Mouse (Mus musculus) liver, embryonic 12.5 days (tissue): ENCODE data around the gene Fryl. TPM values are rescaled to one million over a fixed set of nuclear protein-coding genes. Genes with fewer than 3 reads are reported as not detected.

Experiments used
- ATAC-seq: fragments of 200-750 bp; cut with Nextera tagmentation; 2 replicates; pipeline ENCODE4 v1.8.0; 2017; ENCODE audit warnings: moderate number of reproducible peaks, mild to moderate bottlenecking, moderate library complexity
- H3K27ac ChIP-seq: fragments of 300-500 bp; sonication (generic); 2 replicates; pipeline ENCODE4 v1.5.1; 2016; ENCODE audit warnings: mild to moderate bottlenecking
- H3K27me3 ChIP-seq: fragments of 300-500 bp; sonication (generic); replicated peaks from 2 replicates; pipeline ENCODE4 v1.6.1; 2016; ENCODE audit warnings: mild to moderate bottlenecking, moderate library complexity
- H3K36me3 ChIP-seq: fragments of 300-500 bp; sonication (generic); 2 replicates; pipeline ENCODE4 v1.6.1; 2016; ENCODE audit warnings: mild to moderate bottlenecking, moderate library complexity
- H3K4me1 ChIP-seq: fragments of 300-500 bp; sonication (generic); 2 replicates; pipeline ENCODE4 v1.6.1; 2016
- H3K4me2 ChIP-seq: fragments of 300-500 bp; sonication (generic); 2 replicates; pipeline ENCODE4 v1.6.1; 2016; ENCODE audit warnings: mild to moderate bottlenecking, moderate library complexity
- H3K4me3 ChIP-seq: fragments of 300-500 bp; sonication (generic); 2 replicates; pipeline ENCODE4 v1.5.1; 2016; ENCODE audit warnings: mild to moderate bottlenecking, moderate library complexity
- H3K9ac ChIP-seq: fragments of 300-500 bp; sonication (generic); 2 replicates; pipeline ENCODE4 v1.6.1; 2016; ENCODE audit warnings: mild to moderate bottlenecking, moderate library complexity
- H3K9me3 ChIP-seq: fragments of 300-500 bp; sonication (generic); replicated peaks from 2 replicates; pipeline ENCODE4 v1.6.1; 2016; ENCODE audit warnings: mild to moderate bottlenecking, moderate library complexity
- WGBS: fragments of 180-500 bp; shearing (Covaris S2); methylation state at CpG from one replicate; pipeline ENCODE4 v1.1.7; 2016; ENCODE audit not compliant: insufficient replicate concordance; 5-methylcytosine and 5-hydroxymethylcytosine counted together
- polyA plus RNA-seq: library from polyadenylated mRNA; unstranded; fragments of >200 nt; fragmentation: Nextera tagmentation; extraction: Ambion mirVana; gene quantifications from 2 replicates; pipeline ENCODE4 v1.2.1, GENCODE M21; 2016

The Fryl gene
- polyA plus RNA-seq, 1 experiment from 2014 or later = 46.3 TPM

- Histone ChIP-seq H3K4me1 (peaks cover 58% of the 10 kb centered on the region), H3K36me3 (no peaks in the 10 kb centered on the region; the same call in 1 of the 2 replicates), H3K9ac (peak overlapping the region; percentile 95), H3K27ac (peak overlapping the region; percentile 95), H3K4me2 (peak overlapping the region; percentile 85), H3K9me3 (no peaks in the 10 kb centered on the region), H3K27me3 (no peaks in the 10 kb centered on the region), H3K4me3 (peak overlapping the region; percentile 97)
- ATAC-seq = no peak
- 10% methylated on average over 5 of the region's 5 CpGs for WGBS
Observed at GRCm38 (mm10) chr5:73254660-73255059, 1.8 kb downstream of the Fryl start.

GRCm38 (mm10) chr5:73252739-73253138, 3.7 kb downstream of the Fryl start:
- no peaks in the 10 kb centered on the region for H3K9me3 ChIP-seq
- peak overlapping the region; percentile 28; the same call in 1 of the 2 replicates for H3K9ac ChIP-seq
- H3K4me2 ChIP-seq = peak overlapping the region; percentile 85
- peaks cover 7% of the 10 kb centered on the region for H3K36me3 ChIP-seq
- no peaks in the 10 kb centered on the region for H3K27me3 ChIP-seq
- no peak for ATAC-seq
- H3K4me3 ChIP-seq = no peak overlapping the region
- H3K27ac ChIP-seq = peak overlapping the region; percentile 86
- peaks cover 67% of the 10 kb centered on the region for H3K4me1 ChIP-seq

GRCm38 (mm10) chr5:73249341-73249740, 7.1 kb downstream of the Fryl start:
- Histone ChIP-seq H3K9me3 (no peaks in the 10 kb centered on the region), H3K27ac (no peak overlapping the region; the same call in 1 of the 2 replicates), H3K9ac (no peak overlapping the region), H3K4me2 (no peak overlapping the region), H3K4me1 (peaks cover 80% of the 10 kb centered on the region), H3K36me3 (peaks cover 7% of the 10 kb centered on the region), H3K4me3 (no peak overlapping the region), H3K27me3 (no peaks in the 10 kb centered on the region)
- 86% methylated on average over 4 of the region's 4 CpGs for WGBS
- ATAC-seq = no peak

GRCm38 (mm10) chr5:73248211-73248610, 8.2 kb downstream of the Fryl start:
- Histone ChIP-seq H3K36me3 (peaks cover 7% of the 10 kb centered on the region), H3K4me3 (no peak overlapping the region), H3K9me3 (no peaks in the 10 kb centered on the region), H3K9ac (no peak overlapping the region), H3K4me1 (peaks cover 74% of the 10 kb centered on the region), H3K27me3 (no peaks in the 10 kb centered on the region), H3K27ac (0 out of 2 replicates have a peak overlapping the region, but pooled peaks have one; percentile 10), H3K4me2 (no peak overlapping the region)
- no peak for ATAC-seq
- WGBS = 87% methylated on average over 8 of the region's 8 CpGs

GRCm38 (mm10) chr5:73246414-73246813, 10.0 kb downstream of the Fryl start:
- ATAC-seq = peak; percentile 84
- Histone ChIP-seq H3K27ac (peak overlapping the region; percentile 66), H3K4me3 (no peak overlapping the region), H3K4me1 (peaks cover 77% of the 10 kb centered on the region), H3K4me2 (peak overlapping the region; percentile 45), H3K27me3 (no peaks in the 10 kb centered on the region), H3K9me3 (no peaks in the 10 kb centered on the region), H3K36me3 (peaks cover 7% of the 10 kb centered on the region), H3K9ac (peak overlapping the region; percentile 43; the same call in 1 of the 2 replicates)
- WGBS = 45% methylated on average over 6 of the region's 6 CpGs

GRCm38 (mm10) chr5:73244403-73244802, 12.0 kb downstream of the Fryl start:
- Histone ChIP-seq H3K27me3 (no peaks in the 10 kb centered on the region), H3K36me3 (peaks cover 7% of the 10 kb centered on the region; the same call in 1 of the 2 replicates), H3K4me2 (no peak overlapping the region), H3K4me3 (no peak overlapping the region), H3K9ac (no peak overlapping the region), H3K9me3 (no peaks in the 10 kb centered on the region), H3K4me1 (peaks cover 71% of the 10 kb centered on the region), H3K27ac (no peak overlapping the region)
- ATAC-seq = no peak
- WGBS = 77% methylated on average over 13 of the region's 13 CpGs

- Histone ChIP-seq H3K4me2 (no peak overlapping the region), H3K27me3 (no peaks in the 10 kb centered on the region), H3K4me3 (no peak overlapping the region), H3K9ac (no peak overlapping the region), H3K4me1 (peaks cover 66% of the 10 kb centered on the region), H3K9me3 (no peaks in the 10 kb centered on the region), H3K27ac (no peak overlapping the region), H3K36me3 (no peaks in the 10 kb centered on the region)
- ATAC-seq = no peak
- WGBS = 78% methylated on average over 8 of the region's 8 CpGs
Observed at GRCm38 (mm10) chr5:73241966-73242365, 14.5 kb downstream of the Fryl start.

GRCm38 (mm10) chr5:73241332-73241731, 15.1 kb downstream of the Fryl start:
- H3K4me3 ChIP-seq = no peak overlapping the region
- no peak overlapping the region for H3K4me2 ChIP-seq
- H3K9ac ChIP-seq = no peak overlapping the region
- H3K36me3 ChIP-seq = no peaks in the 10 kb centered on the region
- peaks cover 62% of the 10 kb centered on the region for H3K4me1 ChIP-seq
- no peak for ATAC-seq
- H3K9me3 ChIP-seq = no peaks in the 10 kb centered on the region
- H3K27me3 ChIP-seq = no peaks in the 10 kb centered on the region
- 29% methylated on average over 10 of the region's 10 CpGs for WGBS
- H3K27ac ChIP-seq = peak overlapping the region; percentile 43

GRCm38 (mm10) chr5:73240391-73240790, 16.0 kb downstream of the Fryl start:
- WGBS = 95% methylated on average over 6 of the region's 6 CpGs
- H3K27me3 ChIP-seq = no peaks in the 10 kb centered on the region
- no peak for ATAC-seq

GRCm38 (mm10) chr5:73236894-73237334, 19.5 kb downstream of the Fryl start:
- no peaks in the 10 kb centered on the region for H3K9me3 ChIP-seq
- no peaks in the 10 kb centered on the region for H3K36me3 ChIP-seq
- 49% methylated on average over 6 of the region's 6 CpGs for WGBS
- H3K4me2 ChIP-seq = no peak overlapping the region
- H3K27me3 ChIP-seq = no peaks in the 10 kb centered on the region
- H3K4me1 ChIP-seq = peaks cover 50% of the 10 kb centered on the region
- ATAC-seq = no peak
- no peak overlapping the region for H3K9ac ChIP-seq
- H3K4me3 ChIP-seq = no peak overlapping the region
- H3K27ac ChIP-seq = no peak overlapping the region

More at GRCm38 (mm10) chr5:73240391-73240790, 16.0 kb downstream of the Fryl start:
- no peaks in the 10 kb centered on the region for H3K9me3 ChIP-seq
- H3K4me2 ChIP-seq = no peak overlapping the region
- H3K36me3 ChIP-seq = no peaks in the 10 kb centered on the region
- no peak overlapping the region for H3K27ac ChIP-seq
- H3K4me3 ChIP-seq = no peak overlapping the region
- H3K4me1 ChIP-seq = peaks cover 53% of the 10 kb centered on the region
- no peak overlapping the region for H3K9ac ChIP-seq

GRCm38 (mm10) chr5:73235201-73235600, 21.2 kb downstream of the Fryl start:
- H3K36me3 ChIP-seq = no peaks in the 10 kb centered on the region
- H3K27ac ChIP-seq = no peak overlapping the region
- 75% methylated on average over 5 of the region's 5 CpGs for WGBS
- H3K9me3 ChIP-seq = no peaks in the 10 kb centered on the region
- no peak overlapping the region for H3K4me3 ChIP-seq
- H3K4me2 ChIP-seq = no peak overlapping the region
- H3K9ac ChIP-seq = no peak overlapping the region
- H3K4me1 ChIP-seq = peaks cover 54% of the 10 kb centered on the region
- H3K27me3 ChIP-seq = no peaks in the 10 kb centered on the region
- ATAC-seq = no peak

- Histone ChIP-seq H3K9ac (no peak overlapping the region), H3K9me3 (no peaks in the 10 kb centered on the region), H3K27ac (no peak overlapping the region), H3K36me3 (no peaks in the 10 kb centered on the region), H3K27me3 (no peaks in the 10 kb centered on the region), H3K4me3 (no peak overlapping the region), H3K4me2 (no peak overlapping the region), H3K4me1 (peaks cover 69% of the 10 kb centered on the region)
- WGBS = 73% methylated on average over 17 of the region's 17 CpGs
- ATAC-seq = no peak
Observed at GRCm38 (mm10) chr5:73233018-73233881, 23.2 kb downstream of the Fryl start.
